Mouse (Mus musculus): Measurements from ENCODE around the gene Cox6b2.
"Not testable (repeated sequence)": the region's sequence is repeated elsewhere in the genome, so short reads cannot be mapped to it uniquely, and the experiment has no call there.

Gene Cox6b2

DNA sequence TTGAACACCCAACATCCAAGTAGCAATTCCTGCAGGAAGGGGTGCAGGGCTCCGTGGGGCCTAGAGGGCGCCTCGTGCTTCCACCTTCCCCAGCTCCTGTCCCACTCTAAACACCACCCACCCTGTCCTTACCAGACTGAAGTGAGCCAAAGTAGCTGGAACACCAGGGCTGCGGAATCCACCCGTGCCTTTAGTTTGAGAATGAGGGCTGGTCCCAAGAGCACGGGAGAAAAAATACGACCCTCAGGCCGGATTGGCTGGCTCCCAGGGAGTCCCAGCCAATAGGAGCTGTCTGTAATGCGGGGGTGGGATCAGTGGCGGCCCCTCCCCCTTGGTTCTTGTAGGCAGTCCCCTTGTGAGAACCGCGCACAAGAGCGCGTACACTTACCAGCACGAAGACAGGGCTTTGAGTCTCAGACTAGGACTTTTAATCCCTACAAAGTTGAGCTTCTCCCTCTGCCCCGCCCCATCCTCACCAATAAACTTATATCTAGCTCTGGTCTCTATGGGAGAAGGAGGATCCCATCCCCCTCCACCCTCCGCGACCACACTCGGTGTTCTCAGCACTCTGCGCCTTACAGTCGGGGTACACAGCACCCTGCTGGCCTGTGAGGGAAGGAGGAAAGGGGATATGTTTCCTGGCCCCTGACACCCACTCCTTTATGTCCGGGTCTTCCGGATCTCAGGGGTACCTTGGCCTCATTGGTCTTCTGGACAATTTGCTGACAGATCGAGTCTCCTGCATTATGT is at the start of gene Cox6b2:
Gene Cox6b2 (minus strand): TSS at position 274 of the 750 bp plus-strand sequence.
- DNase-seq (ENCODE audit: low spot score in 2 of 2), result peak; percentile 56 to 58

DNA sequence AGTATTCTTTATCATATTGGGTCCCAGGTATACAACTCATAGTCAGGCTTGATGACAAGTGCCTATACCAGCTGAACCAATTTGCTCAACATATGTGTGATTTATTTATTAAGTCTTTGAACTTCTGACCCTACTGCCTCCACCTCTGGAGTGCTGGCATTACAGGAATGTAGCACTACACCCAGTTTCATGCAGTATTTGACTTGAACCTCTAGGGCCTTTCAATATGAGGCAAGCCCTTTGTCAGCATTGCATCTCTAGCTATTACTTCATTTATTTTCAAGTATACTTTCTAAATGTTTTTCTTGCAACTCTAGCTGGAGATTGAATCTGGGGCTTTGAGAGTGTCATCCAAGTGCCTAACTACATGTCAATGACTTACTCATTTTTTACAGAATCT is 49.4 kb upstream of the Cox6b2 start:
- DNase-seq (ENCODE audit: low spot score in 2 of 2), result no peak

DNA sequence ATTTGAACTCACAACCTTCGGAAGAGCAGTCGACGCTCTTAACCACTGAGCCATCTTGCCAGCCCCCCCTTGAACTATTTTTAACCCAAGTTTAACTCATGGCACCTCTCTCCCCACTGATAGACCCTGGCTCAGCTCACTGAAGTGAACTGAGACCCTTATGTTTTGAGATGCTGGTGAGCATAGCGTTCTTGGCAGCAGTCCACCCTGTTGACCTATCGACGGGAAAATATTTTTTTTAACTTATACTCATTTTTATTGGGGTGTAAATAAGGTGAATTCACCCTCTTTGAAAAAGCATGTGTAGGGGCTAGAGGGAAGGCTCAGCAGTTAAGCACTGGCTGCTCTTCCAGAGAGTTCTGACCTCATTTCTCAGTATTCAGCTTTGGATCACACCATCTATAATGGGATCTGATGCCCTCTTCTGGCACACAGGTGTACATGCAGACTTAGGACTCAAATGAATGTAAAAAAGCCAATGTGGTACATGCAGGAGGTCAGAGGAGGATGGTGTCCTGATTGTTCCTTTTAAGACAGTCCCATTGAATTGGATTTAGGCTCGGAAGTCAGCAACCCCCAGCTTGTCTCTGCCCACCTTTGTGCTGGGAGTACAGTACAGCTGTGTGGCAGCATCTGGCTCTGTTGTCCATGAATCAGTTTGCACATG is 43.0 kb upstream of the Cox6b2 start:
- no peak for DNase-seq (ENCODE audit: low spot score in 2 of 2)

- DNase-seq (ENCODE audit: low spot score in 2 of 2), result no peak
Observed at GRCm38 (mm10) chr7:4794631-4795168, 41.8 kb upstream of the Cox6b2 start.

- no peak for DNase-seq (ENCODE audit: low spot score in 2 of 2)
Observed at GRCm38 (mm10) chr7:4793674-4794073, 40.8 kb upstream of the Cox6b2 start.

DNA sequence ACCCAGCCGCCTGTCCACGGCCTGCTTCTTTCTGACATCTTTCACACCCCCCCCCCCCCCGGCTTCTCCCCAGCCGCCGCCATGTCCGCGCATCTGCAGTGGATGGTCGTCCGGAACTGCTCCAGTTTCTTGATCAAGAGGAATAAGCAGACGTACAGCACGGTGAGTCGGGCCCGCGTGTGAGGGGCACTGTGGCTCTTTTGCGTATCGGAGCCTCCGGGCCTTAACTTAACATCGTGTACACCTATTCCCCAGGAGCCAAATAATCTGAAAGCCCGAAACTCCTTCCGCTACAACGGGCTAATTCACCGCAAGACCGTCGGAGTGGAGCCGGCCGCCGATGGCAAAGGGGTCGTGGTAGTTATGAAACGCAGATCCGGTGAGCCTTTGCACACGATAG is 40.4 kb upstream of the Cox6b2 start:
- not testable (repeated sequence) for DNase-seq (ENCODE audit: low spot score in 2 of 2)

- DNase-seq (ENCODE audit: low spot score in 2 of 2), result peak; percentile 84 to 94
Observed at GRCm38 (mm10) chr7:4792278-4793212, 39.7 kb upstream of the Cox6b2 start, which contains the start of gene Rpl28. Gene Rpl28, plus strand, starts transcription at chr7:4792874.

GRCm38 (mm10) chr7:4789436-4789935 is 36.6 kb upstream of the Cox6b2 start, which contains the start of gene Tmem238:
Gene Tmem238, minus strand, starts transcription at chr7:4789656.
- DNase-seq (ENCODE audit: low spot score in 2 of 2), result peak in 1 of 2 experiments; percentile 76

DNA sequence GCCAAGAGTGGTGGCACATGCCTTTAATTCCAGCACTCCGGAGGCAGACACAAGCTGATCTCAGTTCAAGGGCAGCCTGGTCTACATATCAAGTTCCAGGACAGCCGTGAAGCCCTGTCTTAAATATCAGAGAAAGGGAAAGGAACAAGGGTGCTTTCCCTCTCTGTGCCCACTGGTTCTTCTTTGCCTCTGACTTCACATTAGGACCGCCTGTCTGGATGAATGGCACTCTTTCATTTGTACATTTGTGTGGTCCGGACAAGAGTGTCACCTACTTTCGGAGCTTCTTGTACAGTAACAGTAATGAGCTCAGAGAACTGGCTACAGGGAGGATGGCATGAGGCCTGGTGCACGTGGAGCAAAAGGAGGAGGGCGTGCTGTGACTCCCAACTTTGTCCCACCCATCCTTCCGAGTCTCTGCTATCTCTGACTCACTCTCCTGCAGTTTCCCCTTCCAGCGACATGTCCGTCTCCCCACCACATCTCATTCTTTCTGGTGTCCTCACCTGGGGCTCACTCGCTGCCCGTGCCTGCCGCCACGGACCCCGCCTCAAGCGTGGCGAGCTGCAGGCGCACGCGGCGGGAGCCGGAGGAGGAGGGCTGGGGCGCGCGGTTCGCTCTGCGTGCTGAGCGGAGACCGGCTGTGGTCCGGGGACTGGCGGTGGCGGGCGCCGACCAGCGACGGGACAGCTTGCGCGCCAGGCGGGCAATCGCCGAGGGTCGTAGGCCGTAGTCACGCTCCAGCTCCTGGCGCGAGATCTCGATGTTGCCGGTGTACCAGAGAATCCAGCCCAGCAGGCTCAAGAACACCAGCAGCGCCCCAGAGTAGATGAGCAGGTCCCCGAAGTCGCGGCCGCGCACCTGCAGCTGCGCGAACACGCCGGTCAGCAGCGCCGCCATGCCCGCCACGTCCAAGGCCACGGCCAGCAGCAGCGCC is 35.9 kb upstream of the Cox6b2 start:
- peak; percentile 29 to 82 for DNase-seq (ENCODE audit: low spot score in 2 of 2)

- DNase-seq (ENCODE audit: low spot score in 2 of 2), result no peak
Observed at GRCm38 (mm10) chr7:4783667-4784268, 30.9 kb upstream of the Cox6b2 start.

- DNase-seq (ENCODE audit: low spot score in 2 of 2), result no peak
Observed at GRCm38 (mm10) chr7:4782759-4783158, 29.9 kb upstream of the Cox6b2 start, which contains the start of the genes Il11 and Tmem190. Gene Il11, minus strand, starts transcription at chr7:4782859. Gene Tmem190, plus strand, starts transcription at chr7:4782937.

GRCm38 (mm10) chr7:4782130-4782529 is 29.2 kb upstream of the Cox6b2 start:
- no peak for DNase-seq (ENCODE audit: low spot score in 2 of 2)

DNA sequence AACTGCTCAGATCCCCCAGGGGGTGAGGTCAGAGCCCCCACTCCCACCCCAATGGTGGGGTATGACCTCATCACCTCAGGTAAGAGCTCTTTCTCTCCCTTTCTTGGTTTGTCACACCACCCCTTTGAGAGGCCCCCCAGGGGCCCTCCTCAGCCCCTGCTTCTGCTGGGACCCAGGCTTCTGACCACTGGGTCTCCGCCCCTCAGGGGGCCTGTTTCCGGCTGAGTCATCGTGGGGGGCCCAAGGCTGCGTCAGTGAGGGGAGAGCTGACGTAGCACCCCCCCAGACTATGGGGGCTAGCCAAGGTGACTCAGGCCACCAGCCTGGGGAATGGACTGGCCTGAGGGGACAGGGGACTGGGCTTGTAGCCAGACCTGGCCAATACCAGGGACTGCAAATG is 27.0 kb upstream of the Cox6b2 start:
- DNase-seq (ENCODE audit: low spot score in 2 of 2), result no peak

DNA sequence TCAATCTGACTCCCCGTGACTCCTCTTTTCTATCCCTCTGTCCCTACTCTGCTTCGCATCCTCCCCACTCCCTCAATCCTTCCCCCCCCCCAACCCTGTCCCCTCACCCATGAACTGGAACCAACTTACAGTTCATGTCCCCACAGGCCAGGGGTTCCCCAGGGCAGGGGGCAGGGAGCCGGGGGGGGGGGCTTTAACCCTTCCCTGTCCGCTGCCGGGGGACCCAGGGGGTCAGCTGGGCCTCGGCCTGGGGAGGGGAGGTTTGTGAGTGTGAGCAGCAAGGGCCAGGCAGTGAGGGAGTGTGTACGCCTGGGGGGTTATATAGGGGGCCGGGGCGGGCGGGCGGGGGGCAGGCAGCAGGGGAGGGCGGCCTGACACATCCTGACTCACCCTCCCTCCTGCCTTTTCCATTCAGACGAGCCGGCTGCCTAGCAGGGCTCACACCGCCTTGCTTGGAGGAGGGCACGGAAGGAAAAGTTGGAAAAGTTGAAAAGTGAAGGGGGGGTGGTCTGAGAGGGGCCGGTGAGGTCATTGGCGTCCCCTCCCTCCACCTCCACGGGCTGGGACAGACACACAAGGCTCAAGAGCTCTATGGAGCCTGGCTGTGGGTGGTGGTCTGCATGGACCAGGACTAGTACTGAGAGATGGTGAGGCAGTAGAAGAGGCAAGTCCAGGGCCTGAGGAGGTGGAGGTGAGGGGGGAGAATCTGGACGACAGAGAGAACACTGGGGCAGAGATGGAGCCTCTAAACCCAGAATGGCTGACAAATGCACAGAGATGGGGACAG is 25.1 kb upstream of the Cox6b2 start:
- DNase-seq (ENCODE audit: low spot score in 2 of 2), result no peak

DNA sequence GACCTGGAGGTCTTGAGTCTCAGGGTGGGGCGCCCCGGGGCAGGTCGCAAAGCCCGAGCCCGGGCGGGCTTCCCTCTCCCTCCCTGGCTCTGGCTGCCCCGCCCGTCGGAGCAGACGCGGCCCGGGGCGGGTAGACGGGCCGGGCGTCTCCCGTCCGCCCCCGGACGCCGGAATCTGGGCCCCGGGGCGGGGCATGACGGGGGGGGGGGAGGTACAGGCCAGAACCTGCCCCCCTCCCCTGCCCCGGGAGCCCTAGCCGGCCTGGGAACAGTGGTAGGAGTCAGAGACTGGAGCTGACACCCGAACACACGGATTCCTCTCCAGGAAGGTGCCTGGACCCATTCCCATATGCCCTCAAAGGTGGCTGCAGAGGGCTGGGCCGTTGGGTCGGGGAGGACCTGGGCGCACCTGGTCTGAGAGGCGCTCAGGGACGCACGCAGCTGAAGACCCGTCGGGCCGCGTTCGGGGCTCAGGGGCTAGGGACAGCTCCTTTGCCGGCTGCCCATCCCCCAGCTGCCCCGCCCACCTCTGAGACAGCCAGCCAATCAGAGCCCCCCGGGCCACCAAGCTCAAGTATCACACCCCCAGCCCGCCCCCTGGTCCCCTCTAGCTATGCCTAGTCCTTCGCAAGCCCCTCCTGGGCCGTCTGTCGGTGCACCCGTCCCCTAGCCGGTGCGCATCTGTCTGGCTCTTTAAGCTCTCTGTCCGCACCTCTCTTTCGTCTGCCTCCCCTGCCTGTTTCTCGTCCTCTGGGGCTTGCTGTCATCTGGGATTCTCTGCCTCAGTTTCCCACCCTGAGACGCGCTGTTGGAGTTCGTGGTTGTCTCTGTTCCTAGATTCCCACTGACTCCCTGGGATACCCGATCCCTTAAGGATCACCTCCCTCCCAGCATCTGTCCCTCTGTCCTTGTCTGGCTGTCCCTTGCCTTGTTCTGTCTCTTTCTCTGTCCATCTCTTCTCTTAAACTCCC is 24.3 kb upstream of the Cox6b2 start:
- peak; percentile 35 to 54 for DNase-seq (ENCODE audit: low spot score in 2 of 2)

- no peak for DNase-seq (ENCODE audit: low spot score in 2 of 2)
Observed at GRCm38 (mm10) chr7:4776131-4776530, 23.2 kb upstream of the Cox6b2 start.

- no peak for DNase-seq (ENCODE audit: low spot score in 2 of 2)
Observed at GRCm38 (mm10) chr7:4771202-4771601, 18.3 kb upstream of the Cox6b2 start, which contains the start of gene Fam71e2. Gene Fam71e2, minus strand, starts transcription at chr7:4771302.
